Mouse (Mus musculus) embryonic fibroblast, embryonic 13.5 days (primary cell): ENCODE data around the gene Bnip1. TPM values are rescaled to one million over a fixed set of nuclear protein-coding genes. Genes with fewer than 3 reads are reported as not detected.

Experiments used
- H3K27ac ChIP-seq: 2 replicates; pipeline ENCODE4 v1.5.1; 2012; ENCODE audit warnings: low read length, control low read depth, inconsistent platforms; ENCODE audit not compliant: insufficient read depth
- H3K4me1 ChIP-seq: 2 replicates; pipeline ENCODE4 v1.6.1; 2011; ENCODE audit warnings: low read length; ENCODE audit not compliant: control insufficient read depth, insufficient read depth
- H3K4me3 ChIP-seq: 2 replicates; pipeline ENCODE4 v1.5.1; 2011; ENCODE audit warnings: mild to moderate bottlenecking, control low read depth, low read length; ENCODE audit not compliant: insufficient read depth
- CTCF ChIP-seq: IDR thresholded peaks from 2 replicates; pipeline ENCODE4 v1.5.1; 2011; ENCODE audit warnings: mild to moderate bottlenecking, control low read depth, low read length, moderate library complexity, borderline replicate concordance; ENCODE audit not compliant: insufficient read depth
- POLR2A ChIP-seq: IDR thresholded peaks from 2 replicates; pipeline ENCODE4 v1.6.1; 2011; ENCODE audit warnings: low read depth, mild to moderate bottlenecking, control low read depth, low read length, moderate library complexity
- polyA plus RNA-seq: library from polyadenylated mRNA; stranded (reverse); fragments of >200 nt; gene quantifications from 2 replicates; pipeline ENCODE4 v1.2.4, GENCODE M21; 2011; ENCODE audit warnings: low read depth; ENCODE audit not compliant: missing spikeins, insufficient read length

Gene Bnip1
- polyA plus RNA-seq, 1 experiment: 22.8 TPM

DNA sequence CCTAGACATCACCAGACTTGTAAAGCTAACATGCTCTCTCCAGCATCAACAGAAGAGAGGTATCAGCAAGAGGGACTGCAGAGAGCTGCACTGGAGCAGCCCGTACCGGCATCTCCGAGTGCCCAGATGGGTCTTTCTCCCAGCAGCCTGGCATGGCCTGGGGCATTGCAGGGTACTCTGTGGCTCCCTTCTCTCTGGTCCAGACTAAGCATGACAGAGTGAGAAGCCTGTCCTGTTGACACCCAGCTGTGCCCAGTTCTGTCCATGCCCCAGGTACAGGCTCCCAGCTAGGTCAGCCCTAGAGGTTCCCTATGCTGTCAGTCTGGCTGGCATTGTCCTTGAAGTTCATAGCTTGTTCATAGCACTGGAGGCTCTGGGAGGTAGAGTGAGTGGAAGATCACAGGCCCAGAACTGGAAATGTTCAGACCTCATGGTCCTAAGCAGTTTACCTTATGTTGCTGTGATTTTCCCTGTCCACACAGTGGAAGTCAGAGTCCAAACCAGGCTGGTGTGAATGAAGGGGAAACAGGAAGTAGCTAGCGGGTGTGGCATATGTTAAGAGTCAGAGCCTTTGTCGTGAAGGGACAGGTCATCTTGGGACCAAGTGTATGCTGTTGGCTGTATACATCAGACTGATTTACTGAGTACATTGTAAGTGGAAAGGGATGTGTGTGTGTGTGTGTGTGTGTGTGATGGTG is 12.4 kb downstream of the Bnip1 start:
- Histone ChIP-seq H3K4me1 (no peaks in the 10 kb centered on the region), H3K27ac (no peak overlapping the region), H3K4me3 (no peak overlapping the region)
- no peak for TF ChIP-seq CTCF
- no peak for TF ChIP-seq POLR2A

GRCm38 (mm10) chr17:26794744-26795143 is 13.9 kb downstream of the Bnip1 start:
- H3K4me3 ChIP-seq: no peak overlapping the region
- no peaks in the 10 kb centered on the region for H3K4me1 ChIP-seq
- peak; percentile 76; the same call in 1 of the 2 replicates for TF ChIP-seq CTCF
- TF ChIP-seq POLR2A: no peak
- H3K27ac ChIP-seq: no peak overlapping the region

GRCm38 (mm10) chr17:26795386-26795785 is 14.5 kb downstream of the Bnip1 start:
- H3K4me3 ChIP-seq: no peak overlapping the region
- TF ChIP-seq POLR2A (no peak), CTCF (no peak)
- H3K27ac ChIP-seq: no peak overlapping the region
- H3K4me1 ChIP-seq: no peaks in the 10 kb centered on the region

GRCm38 (mm10) chr17:26797379-26798128 is 16.7 kb downstream of the Bnip1 start:
- H3K27ac ChIP-seq: no peak overlapping the region
- no peak overlapping the region for H3K4me3 ChIP-seq
- no peaks in the 10 kb centered on the region for H3K4me1 ChIP-seq
- TF ChIP-seq POLR2A (no peak), CTCF (no peak)

DNA sequence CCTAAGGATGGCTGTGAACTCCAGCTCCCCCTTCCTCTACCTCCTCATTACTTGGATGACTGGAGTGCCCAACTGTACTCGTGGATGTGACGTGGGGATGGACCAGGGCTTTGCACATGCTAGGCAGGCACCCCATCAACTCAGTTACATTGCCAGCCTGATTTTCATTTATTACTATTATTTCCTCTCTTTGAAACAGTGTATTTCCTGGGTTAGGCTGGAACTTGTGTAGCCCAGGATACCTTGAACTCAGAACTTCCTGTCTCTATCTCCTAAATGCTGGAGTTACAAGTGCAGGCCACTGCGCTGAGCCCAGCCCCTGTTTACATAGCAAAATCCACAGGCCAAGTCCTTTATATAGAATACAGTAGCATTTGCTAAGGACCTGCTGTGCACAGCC is 22.0 kb downstream of the Bnip1 start:
- no peak overlapping the region for H3K4me3 ChIP-seq
- H3K4me1 ChIP-seq: no peaks in the 10 kb centered on the region
- TF ChIP-seq POLR2A: no peak
- no peak for TF ChIP-seq CTCF
- no peak overlapping the region for H3K27ac ChIP-seq

GRCm38 (mm10) chr17:26812607-26813006 is 31.7 kb downstream of the Bnip1 start:
- Histone ChIP-seq H3K4me3 (no peak overlapping the region), H3K27ac (no peak overlapping the region), H3K4me1 (no peaks in the 10 kb centered on the region)
- TF ChIP-seq CTCF: no peak
- TF ChIP-seq POLR2A: no peak

DNA sequence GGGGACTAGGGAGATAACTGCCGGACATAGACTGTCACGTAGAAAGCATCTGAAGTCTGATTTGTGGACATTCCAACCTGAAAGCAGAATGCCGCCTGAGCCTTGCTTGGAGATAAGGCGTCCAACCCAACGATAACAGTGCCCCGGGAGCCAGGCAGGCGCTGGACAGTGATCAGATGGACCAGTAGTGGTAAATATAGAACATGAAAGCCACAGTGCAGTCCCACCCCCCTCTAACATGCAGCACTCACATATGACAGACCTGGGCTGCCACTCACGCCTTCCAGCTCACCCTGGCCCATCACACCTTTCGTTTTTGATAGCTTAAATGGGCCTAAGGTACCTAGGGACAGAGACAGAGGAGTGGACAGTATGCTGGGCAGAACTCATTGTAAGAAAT is 32.6 kb downstream of the Bnip1 start:
- Histone ChIP-seq H3K4me1 (no peaks in the 10 kb centered on the region), H3K27ac (no peak overlapping the region), H3K4me3 (no peak overlapping the region)
- no peak for TF ChIP-seq POLR2A
- TF ChIP-seq CTCF: no peak

- TF ChIP-seq CTCF: no peak
- Histone ChIP-seq H3K4me3 (no peak overlapping the region), H3K4me1 (no peaks in the 10 kb centered on the region), H3K27ac (no peak overlapping the region)
Observed at GRCm38 (mm10) chr17:26816810-26817209, 35.9 kb downstream of the Bnip1 start.

- H3K4me3 ChIP-seq: no peak overlapping the region
- no peak for TF ChIP-seq POLR2A
- TF ChIP-seq CTCF: no peak
Observed at GRCm38 (mm10) chr17:26817776-26818175, 36.9 kb downstream of the Bnip1 start.

GRCm38 (mm10) chr17:26826131-26826530 is 45.3 kb downstream of the Bnip1 start:
- no peak overlapping the region for H3K27ac ChIP-seq
- H3K4me3 ChIP-seq: no peak overlapping the region
- H3K4me1 ChIP-seq: no peaks in the 10 kb centered on the region
- TF ChIP-seq CTCF: no peak
- no peak for TF ChIP-seq POLR2A

More at GRCm38 (mm10) chr17:26817776-26818175, 36.9 kb downstream of the Bnip1 start:
- Histone ChIP-seq H3K27ac (no peak overlapping the region), H3K4me1 (no peaks in the 10 kb centered on the region)
